Mouse (Mus musculus): ENCODE measurements around the gene Lyz1.

DNA sequence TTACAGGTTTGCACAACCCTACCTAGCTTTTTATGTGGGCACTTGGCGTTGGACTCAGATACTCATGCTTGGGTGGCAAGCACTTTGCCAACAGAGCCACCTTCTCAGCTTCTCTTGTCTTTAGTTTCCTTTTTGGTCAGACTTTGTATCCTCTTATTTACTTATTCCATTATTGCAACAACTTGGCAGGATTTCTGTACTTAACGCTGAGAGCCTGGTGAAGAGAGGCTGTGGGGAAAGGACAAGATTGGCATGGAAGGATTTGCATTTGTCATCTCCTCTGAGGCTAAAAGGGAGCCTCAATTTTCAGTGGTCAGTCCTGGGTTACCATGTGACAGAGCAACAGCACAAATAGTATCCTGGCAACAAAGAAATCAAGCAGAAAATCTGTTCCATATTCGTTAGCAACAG, 27.9 kb upstream of the Lyz1 start:
- no peak for TF ChIP-seq CTCF (IDR thresholded peaks at IDR 0.05; ENCODE audit: borderline replicate concordance, control insufficient read depth, extremely low read depth, insufficient read depth, low read length, poor library complexity)
- TF ChIP-seq POLR2A (IDR thresholded peaks at IDR 0.05; ENCODE audit: control insufficient read depth, extremely low read depth, insufficient read depth, low read length, poor library complexity) = no peak
